Mouse (Mus musculus): ENCODE measurements around the gene Btrc.

DNA sequence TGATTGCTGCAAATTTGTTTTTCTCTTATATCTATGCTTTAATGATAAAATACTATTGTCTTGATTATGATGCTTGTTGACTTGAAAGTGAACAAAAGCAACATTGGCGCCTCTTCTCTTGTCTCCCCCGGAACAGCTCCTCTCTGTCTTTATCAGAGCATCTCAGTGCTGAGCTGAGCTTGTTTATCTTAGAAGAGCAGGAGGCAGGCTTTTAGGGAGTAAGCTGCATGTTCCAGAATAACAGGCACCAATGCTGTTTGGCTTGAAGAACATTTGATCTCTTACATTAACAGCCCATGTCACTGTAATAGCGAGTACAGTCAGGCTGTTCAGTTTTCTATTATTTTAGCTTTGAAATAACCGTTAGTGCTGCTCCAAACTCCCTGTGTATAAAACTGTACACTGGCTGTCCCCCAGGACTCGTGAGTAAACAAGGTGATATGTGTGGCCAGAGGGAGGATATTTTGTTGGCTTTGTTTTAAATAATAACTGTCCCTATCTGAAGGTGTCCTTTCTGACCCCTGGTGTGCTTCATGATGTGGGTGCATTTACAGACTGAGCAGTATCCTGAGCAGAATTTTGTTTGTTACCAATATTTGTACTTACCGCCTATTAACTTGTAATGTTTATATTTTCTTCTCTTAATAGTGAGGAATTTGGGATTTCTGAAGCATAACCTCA, 81.9 kb downstream of the Btrc start:
- TF ChIP-seq CTCF (IDR thresholded peaks at IDR 0.05; ENCODE audit: low read depth, low read length), result no peak
- no peak for TF ChIP-seq POLR2A (IDR thresholded peaks at IDR 0.05; ENCODE audit: borderline replicate concordance, low read depth, low read length)
